Mouse (Mus musculus) right cerebral cortex, adult 2 months (tissue): ENCODE results near the gene Exoc3l.

Experiments used
- DNase-seq, 2 experiments: peaks; one replicate each; pipeline ENCODE4 v3.0.0; 2021 to 2022; ENCODE audit warnings: low spot score in 2 of 2

Gene Exoc3l

GRCm38 (mm10) chr8:105313622-105314402 lies 17.9 kb upstream of the Exoc3l start:
- no peak for DNase-seq

DNA sequence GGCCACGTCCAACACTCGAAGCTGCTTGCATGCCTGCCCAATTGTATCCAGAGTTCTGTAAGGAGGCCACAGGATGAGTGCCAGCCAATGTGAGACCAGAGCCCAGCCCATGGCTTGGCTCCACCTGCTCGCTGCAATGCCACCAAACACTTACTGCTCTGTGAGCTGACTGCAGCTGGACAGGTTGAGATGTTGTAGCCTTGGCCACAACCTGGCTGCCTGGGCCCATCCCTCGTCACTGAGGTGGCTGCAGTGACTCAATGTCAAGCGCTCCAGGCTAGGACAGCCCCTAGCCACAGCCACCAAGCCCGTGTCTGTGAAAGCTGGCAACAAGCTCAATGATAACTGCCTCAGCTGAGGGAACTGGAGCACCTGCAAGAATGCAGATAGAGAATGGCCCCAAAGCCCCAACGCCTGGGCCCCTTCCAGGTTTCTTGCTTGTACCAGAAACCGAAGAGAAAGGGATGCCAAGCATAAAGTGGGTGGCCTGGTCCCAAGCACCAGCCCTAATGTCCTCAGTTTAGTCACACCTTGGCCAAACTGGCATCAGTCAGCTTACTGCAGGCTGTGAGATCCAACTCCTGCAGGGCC lies 17.1 kb upstream of the Exoc3l start:
- DNase-seq, result no peak

DNA sequence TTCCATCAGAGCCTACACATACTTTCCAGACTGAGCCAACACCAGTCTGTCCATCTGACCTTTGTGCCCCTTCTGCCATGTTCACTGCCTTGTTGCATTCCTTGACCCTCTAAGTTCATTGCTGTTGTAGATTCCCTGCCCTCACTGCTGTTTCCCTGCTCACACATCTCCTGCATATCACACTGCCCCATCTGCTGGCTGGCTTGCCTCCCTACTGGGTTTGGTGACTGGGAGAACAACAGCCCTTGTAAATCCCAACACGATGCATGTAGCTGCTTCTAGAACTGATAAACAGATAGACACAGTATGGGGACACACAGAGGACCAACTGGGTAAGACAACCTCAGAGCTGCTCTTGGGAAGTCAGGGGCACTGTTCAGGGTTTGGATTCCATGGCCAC lies 15.8 kb upstream of the Exoc3l start:
- DNase-seq, result no peak

DNA sequence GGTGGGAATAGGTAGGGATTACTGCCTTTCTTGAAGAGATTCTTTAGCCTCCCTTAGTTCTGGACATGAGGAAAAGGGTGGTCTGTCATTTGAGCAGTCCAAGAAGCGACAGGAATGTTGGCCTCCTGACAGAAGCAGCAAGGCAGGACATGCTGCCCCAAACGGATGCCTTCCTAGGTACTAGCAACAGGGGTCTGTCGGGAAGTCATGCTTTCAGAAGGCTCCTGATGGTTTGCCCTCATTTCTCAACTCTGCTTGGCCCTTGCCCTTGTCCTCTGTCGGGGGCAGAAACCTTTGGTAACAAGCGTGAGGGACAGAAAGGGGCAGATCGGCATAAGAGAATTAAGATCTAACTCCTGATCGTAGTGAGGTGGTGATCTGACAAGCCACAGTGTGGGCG lies 14.2 kb upstream of the Exoc3l start:
- no peak for DNase-seq

GRCm38 (mm10) chr8:105309142-105309847 lies 13.4 kb upstream of the Exoc3l start:
- no peak for DNase-seq

DNA sequence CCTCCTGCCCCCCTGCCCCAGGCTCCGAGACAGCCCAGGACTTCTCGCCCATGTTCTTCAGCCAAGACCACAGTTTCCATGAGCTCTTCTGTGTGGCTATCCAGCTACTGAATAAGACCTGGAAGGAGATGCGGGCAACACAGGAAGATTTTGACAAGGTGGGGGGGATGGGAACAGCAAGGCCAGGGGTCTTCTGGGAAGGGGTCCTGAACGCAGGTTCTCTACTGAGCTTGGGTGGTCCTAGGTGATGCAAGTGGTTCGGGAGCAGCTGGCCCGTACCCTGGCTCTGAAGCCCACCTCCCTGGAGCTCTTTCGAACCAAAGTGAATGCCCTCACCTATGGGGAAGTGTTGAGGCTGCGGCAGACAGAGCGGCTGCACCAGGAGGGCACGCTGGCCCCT lies 12.5 kb upstream of the Exoc3l start:
- DNase-seq, result no peak

GRCm38 (mm10) chr8:105307670-105308069 lies 11.8 kb upstream of the Exoc3l start:
- DNase-seq, result no peak

DNA sequence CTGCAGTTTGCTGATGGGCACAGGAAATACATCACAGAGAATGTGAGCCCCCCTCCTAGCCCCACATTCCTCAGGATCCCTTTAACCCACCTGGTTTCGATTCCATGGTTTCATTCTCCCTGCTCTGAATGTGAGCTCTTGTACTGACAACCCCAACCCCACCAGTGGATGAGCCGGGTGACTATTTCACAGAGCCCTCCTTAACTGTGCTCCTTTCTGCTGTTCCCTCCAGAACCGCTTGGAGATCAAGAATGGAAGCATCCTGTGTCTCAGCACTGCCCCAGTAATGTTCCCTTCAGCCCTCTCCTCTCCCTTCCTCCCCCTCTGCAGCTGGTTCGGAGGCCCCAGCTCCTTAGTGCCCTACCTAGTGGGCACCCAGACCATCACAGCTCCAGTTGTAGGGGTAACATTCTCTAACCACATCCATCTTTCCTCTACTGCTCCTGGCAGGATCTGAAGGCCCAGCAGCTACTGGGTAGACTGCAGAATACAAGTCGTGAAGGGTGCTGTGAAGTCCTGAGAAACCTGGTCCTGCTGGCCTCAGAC lies 10.3 kb upstream of the Exoc3l start:
- DNase-seq, result no peak

DNA sequence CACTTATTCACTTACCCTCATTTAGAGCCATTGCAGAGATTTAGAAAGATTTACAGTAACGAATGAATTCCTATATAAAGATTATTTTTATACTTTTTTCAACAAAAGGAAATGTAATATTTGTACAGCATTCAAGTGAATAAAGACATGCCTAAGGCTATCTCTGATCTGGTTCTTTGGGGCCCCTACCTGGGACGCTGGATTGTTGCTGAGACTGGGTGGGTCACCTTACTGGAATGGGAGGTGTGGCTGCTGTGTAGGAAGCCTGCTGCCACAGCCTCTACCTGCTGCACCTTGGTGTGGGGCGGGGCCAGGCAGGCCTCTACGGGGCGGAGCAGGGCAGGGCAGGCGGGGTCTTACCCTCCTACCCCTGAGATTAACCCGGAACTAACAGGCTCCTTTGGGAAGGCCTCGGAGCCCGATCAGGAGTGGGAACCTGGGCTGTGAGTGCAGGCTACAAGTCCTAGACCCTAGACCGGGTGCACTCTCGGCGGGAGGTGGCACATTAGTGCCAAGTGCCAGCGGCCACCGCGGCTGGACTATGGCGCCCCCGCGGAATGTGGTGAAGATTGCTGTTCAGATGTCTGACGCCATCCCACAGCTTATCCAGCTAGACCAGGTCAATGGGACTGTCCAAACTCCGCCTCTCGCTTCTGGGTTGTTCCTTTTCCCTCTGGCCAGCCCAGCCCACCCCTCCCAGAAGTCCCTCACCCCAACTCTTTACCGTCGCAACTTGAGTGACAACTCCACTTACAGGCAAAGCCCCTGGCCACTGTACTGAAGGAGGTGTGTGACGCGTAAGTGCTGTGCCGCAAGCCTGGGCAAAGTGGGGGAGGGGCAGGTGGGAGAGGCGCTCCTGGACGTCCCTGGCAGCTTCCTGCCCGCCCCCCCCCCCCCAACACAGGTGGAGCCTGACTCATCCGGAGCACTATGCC lies 9.6 kb upstream of the Exoc3l start, which contains the start of gene Elmo3:
TSS of gene Elmo3 (plus strand) at position 391 of the 935 bp plus-strand sequence.
- DNase-seq, result peak; percentile 60 to 64

DNA sequence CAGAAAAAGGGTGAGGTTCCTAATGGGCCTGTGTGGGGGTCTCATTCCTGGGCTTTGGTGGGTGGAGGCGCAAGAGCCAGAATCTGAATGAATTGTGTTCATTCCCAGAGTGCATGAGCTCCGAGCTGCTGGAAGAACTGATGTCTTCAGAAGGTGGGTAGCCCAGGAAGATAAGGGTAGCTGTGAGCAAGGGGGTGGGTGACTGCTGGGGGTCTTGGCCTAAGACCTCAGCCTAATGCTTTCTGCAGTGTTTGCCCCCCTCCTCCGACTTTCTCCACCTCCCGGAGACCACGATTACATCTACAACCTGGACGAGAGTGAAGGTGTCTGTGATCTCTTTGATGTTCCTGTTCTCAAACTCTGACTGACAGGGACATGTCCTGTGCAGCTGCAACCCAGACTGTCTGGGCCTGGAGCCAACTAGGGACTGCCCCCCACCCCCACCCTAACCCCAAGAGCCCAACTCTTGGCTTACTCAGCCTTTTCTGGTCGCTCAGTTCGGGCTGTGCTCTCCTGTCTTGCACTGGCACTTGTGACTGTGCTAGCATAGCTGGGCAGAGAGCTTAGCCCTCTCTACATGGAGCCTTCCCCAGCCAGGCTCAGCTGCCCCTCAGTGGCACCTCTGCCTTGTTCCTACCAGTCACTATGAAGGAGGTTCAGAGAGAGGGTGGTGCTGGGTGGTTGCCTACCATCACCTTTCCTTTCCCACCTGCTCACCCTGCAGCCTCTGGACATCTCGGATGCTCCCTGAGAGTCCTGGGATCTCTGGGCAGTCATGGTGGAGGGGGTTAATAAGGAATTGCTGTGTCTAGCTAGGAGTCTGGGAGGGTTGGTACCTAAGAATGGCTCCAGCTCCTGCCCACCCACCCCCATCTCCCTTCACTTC lies 8.7 kb upstream of the Exoc3l start:
- DNase-seq, result peak in 1 of 2 experiments; percentile 23

- no peak for DNase-seq
Observed at GRCm38 (mm10) chr8:105303874-105304273, 8.0 kb upstream of the Exoc3l start.

DNA sequence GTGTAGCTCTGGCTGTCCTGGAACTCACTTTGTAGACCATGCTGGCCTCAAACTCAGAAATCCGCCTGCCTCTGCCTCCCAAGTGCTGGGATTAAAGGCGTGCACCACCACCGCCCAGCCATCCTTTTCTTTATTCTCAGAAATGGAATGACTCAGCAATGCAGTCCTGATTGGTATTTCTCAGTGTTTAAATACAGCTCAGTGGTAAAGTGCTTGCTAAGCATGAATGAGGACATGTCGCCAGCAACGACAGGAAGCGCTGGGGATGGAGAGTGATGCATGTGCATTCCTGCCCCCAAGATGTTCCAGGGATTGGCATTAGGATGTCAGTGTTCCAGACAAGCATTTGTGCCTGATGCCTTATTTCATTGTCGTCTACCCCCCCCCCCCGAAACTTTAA lies 7.5 kb upstream of the Exoc3l start:
- no peak for DNase-seq

DNA sequence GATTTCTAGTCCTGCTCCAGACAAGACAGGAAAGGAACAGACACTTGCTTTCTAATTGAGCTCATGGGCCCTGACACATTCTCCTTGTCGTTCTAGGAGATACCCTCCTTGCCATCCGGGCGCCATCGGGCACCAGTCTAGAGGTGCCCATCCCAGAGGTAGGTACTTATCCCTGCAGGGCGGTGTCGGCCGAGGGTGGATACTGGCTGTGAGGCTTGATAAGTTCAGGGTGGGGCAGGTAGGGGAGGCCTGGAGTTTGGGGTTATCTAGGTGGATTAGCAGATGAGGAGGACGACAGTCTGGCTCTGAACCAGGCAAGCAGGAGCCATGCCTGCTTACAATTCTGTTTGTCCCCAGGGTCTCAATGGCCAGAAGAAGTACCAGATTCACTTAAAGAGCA lies 4.1 kb upstream of the Exoc3l start:
- DNase-seq, result no peak

DNA sequence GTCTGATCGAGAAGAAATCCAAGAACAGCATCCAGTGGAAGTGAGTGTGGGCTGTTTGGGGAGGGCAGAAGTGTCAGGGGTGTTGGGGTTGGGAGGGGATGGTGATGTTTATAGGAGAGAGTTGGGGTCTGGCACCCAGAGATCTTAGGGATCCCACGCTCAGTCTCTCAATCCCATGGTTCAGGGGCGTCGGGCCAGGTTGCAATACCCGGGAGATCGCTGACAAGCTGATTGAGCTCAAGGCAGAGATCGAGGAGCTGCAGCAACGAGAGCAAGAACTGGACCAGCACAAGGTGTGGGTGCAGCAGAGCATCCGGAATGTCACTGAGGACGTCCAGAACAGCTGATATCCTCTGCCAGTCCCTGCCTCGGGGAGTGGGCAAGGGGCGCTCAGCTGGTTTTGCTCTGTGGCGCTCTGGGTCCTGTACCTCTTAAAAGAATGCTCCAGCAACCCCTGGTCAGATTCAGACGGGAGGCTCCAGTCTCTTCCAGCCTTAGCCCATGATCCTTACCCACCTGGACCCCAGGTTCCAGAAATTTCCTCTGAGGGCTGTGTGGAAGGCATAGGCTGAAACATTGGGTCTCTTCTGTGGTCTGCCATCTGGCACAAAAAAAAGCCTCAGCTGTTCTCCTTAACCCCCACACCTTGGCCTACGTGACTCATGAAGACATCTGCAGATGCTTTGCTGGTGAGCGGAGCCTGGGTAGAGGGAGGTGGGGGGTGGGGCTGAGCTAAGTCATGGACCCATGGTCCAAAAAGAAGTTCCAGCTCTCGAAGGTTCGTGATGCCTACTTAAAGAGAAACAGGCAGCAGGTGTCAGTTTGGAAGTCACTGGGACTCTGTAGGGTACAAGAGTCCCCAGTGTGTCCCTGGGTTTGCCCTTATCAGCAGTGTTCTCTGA lies 2.7 kb upstream of the Exoc3l start:
- no peak for DNase-seq

DNA sequence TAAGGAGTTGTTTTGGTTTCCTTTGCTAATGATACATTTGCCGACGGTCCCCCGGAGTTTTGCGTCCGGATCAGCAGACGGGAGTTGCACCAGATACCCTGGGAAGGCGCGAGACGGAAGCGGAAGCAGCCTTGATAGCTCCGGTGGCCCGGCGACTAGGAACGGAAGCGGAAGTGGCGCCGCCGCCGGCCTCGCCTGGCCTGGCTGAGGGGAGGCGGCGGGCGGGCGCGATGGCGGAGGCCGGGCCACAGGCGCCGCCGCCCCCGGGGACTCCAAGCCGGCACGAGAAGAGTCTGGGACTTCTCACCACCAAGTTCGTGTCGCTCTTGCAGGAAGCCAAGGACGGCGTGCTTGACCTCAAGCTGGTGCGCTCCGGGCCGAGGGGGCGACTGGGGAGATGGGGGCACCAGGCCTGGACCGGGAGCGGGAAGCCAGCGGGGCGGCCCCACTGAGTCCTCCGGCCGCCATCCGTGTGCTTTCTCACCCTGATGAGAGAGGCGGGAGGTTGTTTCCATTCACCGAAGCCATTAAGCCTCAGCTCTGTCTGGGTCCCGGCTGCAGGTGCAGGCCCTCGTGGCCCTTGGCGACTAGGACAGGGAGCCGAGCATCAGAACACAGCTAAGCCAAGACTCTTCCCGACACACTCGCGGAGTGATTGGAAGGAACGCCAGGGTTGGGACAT lies 1.8 kb upstream of the Exoc3l start, which contains the start of gene E2f4:
TSS of gene E2f4 (plus strand) at position 153 of the 682 bp plus-strand sequence.
- peak; percentile 94 for DNase-seq

DNA sequence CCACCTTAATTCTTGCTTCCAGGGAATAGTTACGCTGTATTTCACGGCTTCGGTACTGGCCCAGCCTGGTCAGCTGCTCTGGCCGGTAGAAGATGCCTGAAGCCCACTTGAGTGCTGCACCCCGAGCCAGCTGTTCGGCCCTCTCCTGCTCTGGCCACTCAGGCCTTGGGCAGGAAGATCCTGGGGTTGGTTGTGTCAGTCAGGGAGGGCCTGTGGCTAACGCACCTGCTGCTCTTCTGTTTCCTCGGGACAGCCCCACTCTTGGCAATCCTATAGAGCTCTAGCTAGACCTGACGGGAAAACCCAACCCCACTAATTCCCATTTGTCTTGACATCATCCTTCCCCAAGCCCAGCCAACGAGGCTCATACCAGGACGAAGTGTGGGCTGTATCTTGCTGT lies 645 bp downstream of the Exoc3l start:
- no peak for DNase-seq

- no peak for DNase-seq
Observed at GRCm38 (mm10) chr8:105294776-105295175, 1.1 kb downstream of the Exoc3l start.

GRCm38 (mm10) chr8:105293405-105293804 lies 2.5 kb downstream of the Exoc3l start:
- DNase-seq, result no peak

GRCm38 (mm10) chr8:105292471-105292870 lies 3.4 kb downstream of the Exoc3l start:
- DNase-seq, result no peak
